Mouse (Mus musculus): ENCODE measurements around the gene Gpsm3. TPM values are rescaled to one million over a fixed set of nuclear protein-coding genes. Genes with fewer than 3 reads are reported as not detected.

The Gpsm3 gene
- polyA plus RNA-seq, 1 experiment from 2014 or later: 4.7 TPM

DNA sequence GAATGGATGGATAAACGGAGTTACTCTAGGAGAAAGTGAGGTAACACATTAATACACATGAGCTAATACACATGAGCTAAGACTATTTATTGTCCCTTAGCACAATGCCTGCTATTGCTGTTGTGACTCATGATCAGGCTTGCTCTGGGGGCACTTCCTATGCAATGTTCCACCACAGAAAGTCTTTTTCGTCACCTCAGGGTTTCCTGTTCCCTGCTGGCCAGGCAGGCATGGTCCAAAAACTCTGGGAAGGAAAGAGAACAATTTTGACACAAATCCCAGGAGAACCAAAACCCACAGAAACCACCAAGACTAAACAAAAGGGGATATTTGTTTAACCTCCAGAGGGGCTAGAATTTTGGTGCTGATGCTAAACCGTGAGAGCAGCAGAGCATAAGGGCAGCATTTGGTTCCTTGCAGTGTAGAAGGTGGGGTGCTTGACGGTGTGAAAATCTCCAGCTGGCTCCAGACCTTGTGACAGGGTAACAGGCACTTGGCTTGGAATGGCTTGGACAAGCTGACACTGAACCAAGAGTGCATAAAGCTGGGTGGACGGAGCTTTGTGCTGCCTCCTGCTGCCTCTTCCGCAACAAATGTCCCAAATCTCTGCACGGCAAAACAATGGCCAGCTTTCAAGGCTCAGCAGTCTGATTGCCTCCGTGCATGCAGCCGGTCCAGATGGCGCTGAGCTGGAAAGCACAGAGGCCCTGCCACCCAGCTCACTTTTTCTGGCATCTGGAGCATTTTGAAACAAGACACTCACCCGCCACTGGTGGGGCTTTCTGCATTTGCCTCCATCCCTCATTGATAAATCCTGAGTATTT lies 51.4 kb downstream of the Gpsm3 start:
- no peak overlapping the region; the same call in 1 of the 2 replicates for H3K4me2 ChIP-seq (replicated peaks)
- ATAC-seq (ENCODE audit: low FRiP score): 0 out of 2 replicates have a peak, but pooled peaks have one; percentile 35
- WGBS: 16% methylated on average over 11 of the region's 11 CpGs
- no peaks in the 10 kb centered on the region for H3K36me3 ChIP-seq (replicated peaks; ENCODE audit: control insufficient read depth, insufficient read depth)
- H3K4me3 ChIP-seq (replicated peaks; ENCODE audit: low read length): no peak overlapping the region
- H3K27ac ChIP-seq: peak overlapping the region; percentile 49
- H3K4me1 ChIP-seq (replicated peaks; ENCODE audit: control insufficient read depth, insufficient read depth, low read length): peaks cover 11% of the 10 kb centered on the region
- H3K9me3 ChIP-seq (ENCODE audit: control insufficient read depth, low read length): no peaks in the 10 kb centered on the region
- no peak for DNase-seq (ENCODE audit: low spot score)
- no peak overlapping the region for H3K9ac ChIP-seq
- no peaks in the 10 kb centered on the region for H3K27me3 ChIP-seq (ENCODE audit: control insufficient read depth, insufficient read depth, low read length)

Other genes with a start within 250 kb of the Gpsm3 start
- gene Btnl2, start 235.0 kb upstream of the Gpsm3 start, polyA plus RNA-seq (2014; fragmentation: Nextera tagmentation; extraction: Ambion mirVana): 0.10 TPM in 1 of 2 replicates, not detected in the other
- gene Btnl1, start 212.7 kb upstream of the Gpsm3 start, polyA plus RNA-seq (2014; fragmentation: Nextera tagmentation; extraction: Ambion mirVana): not detected in 2 replicates
- gene BC051142, start 191.0 kb upstream of the Gpsm3 start, polyA plus RNA-seq (2014; fragmentation: Nextera tagmentation; extraction: Ambion mirVana): 4.2 and 5.6 TPM in 2 replicates
- gene Btnl4, start 112.5 kb upstream of the Gpsm3 start, polyA plus RNA-seq (2014; fragmentation: Nextera tagmentation; extraction: Ambion mirVana): not detected in 2 replicates
- not detected in 2 replicates for gene Btnl6, start 72.5 kb upstream of the Gpsm3 start, polyA plus RNA-seq (2014; fragmentation: Nextera tagmentation; extraction: Ambion mirVana)
- gene Notch4, start 25.5 kb upstream of the Gpsm3 start, polyA plus RNA-seq (2014; fragmentation: Nextera tagmentation; extraction: Ambion mirVana): 11.1 and 12.1 TPM in 2 replicates
- 7.1 and 10.5 TPM in 2 replicates for gene Pbx2, start 1.5 kb downstream of the Gpsm3 start, polyA plus RNA-seq (2014; fragmentation: Nextera tagmentation; extraction: Ambion mirVana)
- gene Ager, start 8.1 kb downstream of the Gpsm3 start, polyA plus RNA-seq (2014; fragmentation: Nextera tagmentation; extraction: Ambion mirVana): 1.1 and 1.4 TPM in 2 replicates
- gene Rnf5, start 13.9 kb downstream of the Gpsm3 start, polyA plus RNA-seq (2014; fragmentation: Nextera tagmentation; extraction: Ambion mirVana): 196 and 211 TPM in 2 replicates
- gene Agpat1, start 14.5 kb downstream of the Gpsm3 start, polyA plus RNA-seq (2014; fragmentation: Nextera tagmentation; extraction: Ambion mirVana): 123 and 126 TPM in 2 replicates
- gene Egfl8, start 26.2 kb downstream of the Gpsm3 start, polyA plus RNA-seq (2014; fragmentation: Nextera tagmentation; extraction: Ambion mirVana): 8.8 and 11.4 TPM in 2 replicates
- gene Ppt2, start 38.7 kb downstream of the Gpsm3 start, polyA plus RNA-seq (2014; fragmentation: Nextera tagmentation; extraction: Ambion mirVana): 22.2 and 25.4 TPM in 2 replicates
- 7.3 and 8.6 TPM in 2 replicates for gene Prrt1, start 39.7 kb downstream of the Gpsm3 start, polyA plus RNA-seq (2014; fragmentation: Nextera tagmentation; extraction: Ambion mirVana)
- gene Fkbpl, start 55.0 kb downstream of the Gpsm3 start, polyA plus RNA-seq (2014; fragmentation: Nextera tagmentation; extraction: Ambion mirVana): 11.7 and 12.9 TPM in 2 replicates
- 84.7 and 87.6 TPM in 2 replicates for gene Atf6b, start 57.3 kb downstream of the Gpsm3 start, polyA plus RNA-seq (2014; fragmentation: Nextera tagmentation; extraction: Ambion mirVana)
- gene Tnxb, start 80.7 kb downstream of the Gpsm3 start, polyA plus RNA-seq (2014; fragmentation: Nextera tagmentation; extraction: Ambion mirVana): 0.24 and 0.43 TPM in 2 replicates
- 0.22 TPM in 1 of 2 replicates, not detected in the other for gene C4b, start 154.1 kb downstream of the Gpsm3 start, polyA plus RNA-seq (2014; fragmentation: Nextera tagmentation; extraction: Ambion mirVana)
- gene Cyp21a1, start 214.8 kb downstream of the Gpsm3 start, polyA plus RNA-seq (2014; fragmentation: Nextera tagmentation; extraction: Ambion mirVana): not detected in 2 replicates
- gene Stk19, start 247.1 kb downstream of the Gpsm3 start, polyA plus RNA-seq (2014; fragmentation: Nextera tagmentation; extraction: Ambion mirVana): 25.9 and 28.8 TPM in 2 replicates
- gene Dxo, start 247.2 kb downstream of the Gpsm3 start, polyA plus RNA-seq (2014; fragmentation: Nextera tagmentation; extraction: Ambion mirVana): 54.4 and 61.9 TPM in 2 replicates

Measured in hindbrain, embryonic 14.5 days (tissue).